Mouse (Mus musculus): ENCODE results near the gene Gnaz. TPM values are rescaled to one million over a fixed set of nuclear protein-coding genes. Genes with fewer than 3 reads are reported as not detected.

The Gnaz gene
- polyA plus RNA-seq, 1 experiment from 2014 or later: 60.6 TPM

DNA sequence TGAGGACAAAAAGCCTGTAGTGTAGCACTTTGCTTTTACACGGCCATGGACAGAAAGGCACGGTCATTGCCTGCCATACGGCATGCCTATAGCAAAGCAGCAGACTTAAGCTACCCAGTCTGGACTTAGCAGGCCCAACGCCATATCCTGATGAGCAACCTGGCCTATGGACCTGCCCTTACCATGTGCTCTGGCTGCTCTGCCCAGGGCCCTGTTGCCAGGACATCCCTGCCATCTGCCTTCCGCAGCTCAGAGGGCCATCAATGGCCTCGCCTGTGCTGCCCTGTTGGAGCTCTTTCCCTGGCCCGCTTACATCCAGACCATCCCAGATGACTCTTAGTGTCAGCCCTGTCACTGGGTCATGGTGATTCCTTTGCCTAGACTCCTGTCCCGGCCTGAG lies 34.4 kb downstream of the Gnaz start:
- Histone ChIP-seq H3K4me1 (ENCODE audit: control insufficient read depth, insufficient read depth, low read length) (peaks cover 15% of the 10 kb centered on the region), H3K27ac (replicated peaks; ENCODE audit: low read depth, low read length) (no peak overlapping the region), H3K9ac (replicated peaks; ENCODE audit: low read length) (no peak overlapping the region), H3K4me3 (replicated peaks; ENCODE audit: low read depth, low read length) (no peak overlapping the region), H3K9me3 (ENCODE audit: control insufficient read depth, low read length) (no peaks in the 10 kb centered on the region), H3K36me3 (ENCODE audit: control insufficient read depth, insufficient read depth, low read length) (no peaks in the 10 kb centered on the region), H3K4me2 (ENCODE audit: low read length) (no peak overlapping the region), H3K27me3 (ENCODE audit: control insufficient read depth, insufficient read depth, low read length) (no peaks in the 10 kb centered on the region)
- DNase-seq: no peak
- 88% methylated on average over 8 of the region's 8 CpGs for WGBS
- ATAC-seq (ENCODE audit: low FRiP score, low TSS enrichment): no peak

DNA sequence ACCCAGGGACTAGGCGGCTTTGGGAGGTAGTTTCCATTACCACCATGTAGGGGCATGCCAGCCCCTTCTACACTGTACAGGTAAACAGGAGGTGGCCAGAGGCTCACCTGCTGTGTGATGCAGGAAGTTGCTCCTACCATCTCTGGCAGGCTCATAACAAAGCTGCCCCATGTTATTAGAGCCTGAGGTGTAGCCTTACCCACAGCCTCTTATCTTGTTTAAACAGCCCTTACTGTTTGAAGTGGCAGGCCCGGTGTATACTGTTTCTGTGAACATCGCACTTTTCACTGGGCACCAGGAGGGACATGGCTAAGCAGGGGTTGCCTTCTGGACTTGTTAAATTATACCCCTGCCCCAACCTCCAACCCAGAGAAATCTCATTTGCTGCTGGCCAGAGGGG lies 37.1 kb downstream of the Gnaz start:
- Histone ChIP-seq H3K9ac (replicated peaks; ENCODE audit: low read length) (no peak overlapping the region), H3K9me3 (ENCODE audit: control insufficient read depth, low read length) (no peaks in the 10 kb centered on the region), H3K27me3 (ENCODE audit: control insufficient read depth, insufficient read depth, low read length) (no peaks in the 10 kb centered on the region), H3K4me2 (ENCODE audit: low read length) (no peak overlapping the region), H3K27ac (replicated peaks; ENCODE audit: low read depth, low read length) (no peak overlapping the region), H3K4me3 (replicated peaks; ENCODE audit: low read depth, low read length) (no peak overlapping the region), H3K4me1 (ENCODE audit: control insufficient read depth, insufficient read depth, low read length) (peaks cover 23% of the 10 kb centered on the region), H3K36me3 (ENCODE audit: control insufficient read depth, insufficient read depth, low read length) (no peaks in the 10 kb centered on the region)
- WGBS: 88% methylated on average over 3 of the region's 3 CpGs
- ATAC-seq (ENCODE audit: low FRiP score, low TSS enrichment): no peak
- DNase-seq: no peak

DNA sequence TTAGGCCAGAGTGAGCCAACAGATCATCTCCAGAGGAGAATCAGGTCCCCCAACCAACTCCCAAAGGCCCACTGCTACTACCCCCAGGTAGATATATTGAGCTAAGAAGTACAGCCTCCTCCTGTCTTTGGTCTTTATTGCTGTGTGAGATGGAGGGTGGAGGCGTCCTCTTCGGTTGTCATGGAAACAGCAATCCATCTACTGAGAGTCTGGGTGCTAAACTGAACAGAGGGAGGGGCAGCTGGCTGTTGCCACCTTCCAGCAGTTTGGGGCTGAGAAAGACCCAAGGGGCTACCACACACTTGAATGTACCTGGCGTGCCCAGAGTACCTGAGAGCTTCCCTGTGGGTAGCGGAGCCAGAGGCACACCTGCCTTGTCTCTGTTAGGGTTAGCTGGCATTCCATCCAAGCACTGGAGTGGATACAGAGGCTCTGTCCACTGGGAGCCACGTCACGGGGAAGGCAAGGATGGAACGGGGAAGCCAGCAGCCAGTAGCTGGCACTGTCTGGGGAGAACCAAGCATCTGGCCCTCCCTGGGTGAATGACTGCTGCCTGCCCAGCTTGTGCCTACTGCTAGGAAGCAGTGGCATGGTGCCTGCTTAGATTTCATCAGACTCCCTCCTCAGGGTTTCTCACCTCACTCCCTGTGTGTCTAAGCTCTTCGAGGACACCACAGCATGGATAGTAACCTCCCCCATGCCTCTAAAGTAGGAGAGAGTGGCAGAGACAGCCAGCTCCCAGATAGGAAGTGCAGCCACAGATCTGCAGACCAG lies 40.1 kb downstream of the Gnaz start:
- Histone ChIP-seq H3K4me3 (replicated peaks; ENCODE audit: low read depth, low read length) (no peak overlapping the region), H3K4me2 (ENCODE audit: low read length) (no peak overlapping the region), H3K27me3 (ENCODE audit: control insufficient read depth, insufficient read depth, low read length) (no peaks in the 10 kb centered on the region), H3K4me1 (ENCODE audit: control insufficient read depth, insufficient read depth, low read length) (peaks cover 22% of the 10 kb centered on the region), H3K36me3 (ENCODE audit: control insufficient read depth, insufficient read depth, low read length) (no peaks in the 10 kb centered on the region), H3K9me3 (ENCODE audit: control insufficient read depth, low read length) (no peaks in the 10 kb centered on the region), H3K9ac (replicated peaks; ENCODE audit: low read length) (no peak overlapping the region), H3K27ac (replicated peaks; ENCODE audit: low read depth, low read length) (no peak overlapping the region)
- WGBS: 42% methylated on average over 8 of the region's 8 CpGs
- ATAC-seq (ENCODE audit: low FRiP score, low TSS enrichment): no peak
- peak; percentile 58 for DNase-seq

DNA sequence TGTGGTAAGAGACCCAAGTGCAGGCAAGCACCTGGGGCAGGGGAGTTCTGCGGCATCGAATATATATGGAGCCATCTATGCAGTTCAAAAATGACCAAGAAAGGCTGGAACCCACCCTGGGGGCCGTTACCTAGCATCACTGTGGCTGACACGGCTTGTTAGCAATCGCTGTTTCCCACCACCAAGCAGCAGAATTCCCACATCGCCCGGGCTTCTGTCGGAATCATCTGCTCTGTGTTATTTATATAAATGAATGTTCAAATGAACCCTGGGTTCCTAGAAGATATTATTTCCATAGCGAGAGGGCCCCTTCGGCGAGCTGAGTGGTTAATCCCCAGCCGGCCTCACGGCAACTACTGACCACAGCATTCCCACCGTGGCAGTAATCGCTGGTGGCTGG lies 43.7 kb downstream of the Gnaz start:
- H3K27ac ChIP-seq (replicated peaks; ENCODE audit: low read depth, low read length): no peak overlapping the region; the same call in 1 of the 2 replicates

DNA sequence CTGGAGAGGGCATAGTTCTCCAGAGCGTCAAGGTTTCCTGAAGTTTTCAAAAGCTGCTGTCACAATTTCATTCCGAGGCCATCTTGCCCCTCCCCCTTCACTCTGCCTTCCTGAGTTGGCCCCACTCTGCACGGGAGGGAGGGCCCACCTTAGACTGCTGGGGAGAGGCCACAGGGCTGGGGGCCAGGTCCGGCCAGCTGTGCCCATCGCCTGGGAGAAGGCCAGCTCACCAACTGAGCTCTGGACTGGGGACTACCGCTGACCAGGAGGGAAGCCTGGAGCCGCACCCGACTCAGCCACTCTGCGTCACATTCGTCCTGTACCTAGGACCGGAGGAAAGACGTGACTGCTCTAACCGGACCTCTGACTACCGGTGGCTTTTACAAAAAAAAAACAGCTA lies 48.5 kb downstream of the Gnaz start:
- no peak overlapping the region for H3K4me2 ChIP-seq (ENCODE audit: low read length)
- no peak overlapping the region for H3K27ac ChIP-seq (replicated peaks; ENCODE audit: low read depth, low read length)
- H3K27me3 ChIP-seq (ENCODE audit: control insufficient read depth, insufficient read depth, low read length): no peaks in the 10 kb centered on the region
- H3K4me1 ChIP-seq (ENCODE audit: control insufficient read depth, insufficient read depth, low read length): 0 out of 2 replicates have a peak, but pooled peaks cover 5% of the 10 kb centered on the region
- WGBS: 72% methylated on average over 14 of the region's 14 CpGs
- H3K4me3 ChIP-seq (replicated peaks; ENCODE audit: low read depth, low read length): no peak overlapping the region
- H3K36me3 ChIP-seq (ENCODE audit: control insufficient read depth, insufficient read depth, low read length): peaks cover 14% of the 10 kb centered on the region; the same call in 1 of the 2 replicates
- no peak for ATAC-seq (ENCODE audit: low FRiP score, low TSS enrichment)
- no peak for DNase-seq
- no peaks in the 10 kb centered on the region for H3K9me3 ChIP-seq (ENCODE audit: control insufficient read depth, low read length)
- no peak overlapping the region for H3K9ac ChIP-seq (replicated peaks; ENCODE audit: low read length)

More for the DNA sequence above, 43.7 kb downstream of the Gnaz start:
- Histone ChIP-seq H3K36me3 (ENCODE audit: control insufficient read depth, insufficient read depth, low read length) (peaks cover 11% of the 10 kb centered on the region; the same call in 1 of the 2 replicates), H3K4me1 (ENCODE audit: control insufficient read depth, insufficient read depth, low read length) (peaks cover 22% of the 10 kb centered on the region), H3K9me3 (ENCODE audit: control insufficient read depth, low read length) (no peaks in the 10 kb centered on the region), H3K27me3 (ENCODE audit: control insufficient read depth, insufficient read depth, low read length) (no peaks in the 10 kb centered on the region), H3K4me2 (ENCODE audit: low read length) (no peak overlapping the region), H3K9ac (replicated peaks; ENCODE audit: low read length) (no peak overlapping the region), H3K4me3 (replicated peaks; ENCODE audit: low read depth, low read length) (no peak overlapping the region)
- ATAC-seq (ENCODE audit: low FRiP score, low TSS enrichment): no peak; the same call in 1 of the 2 replicates
- WGBS: 80% methylated on average over 15 of the region's 15 CpGs
- no peak for DNase-seq

DNA sequence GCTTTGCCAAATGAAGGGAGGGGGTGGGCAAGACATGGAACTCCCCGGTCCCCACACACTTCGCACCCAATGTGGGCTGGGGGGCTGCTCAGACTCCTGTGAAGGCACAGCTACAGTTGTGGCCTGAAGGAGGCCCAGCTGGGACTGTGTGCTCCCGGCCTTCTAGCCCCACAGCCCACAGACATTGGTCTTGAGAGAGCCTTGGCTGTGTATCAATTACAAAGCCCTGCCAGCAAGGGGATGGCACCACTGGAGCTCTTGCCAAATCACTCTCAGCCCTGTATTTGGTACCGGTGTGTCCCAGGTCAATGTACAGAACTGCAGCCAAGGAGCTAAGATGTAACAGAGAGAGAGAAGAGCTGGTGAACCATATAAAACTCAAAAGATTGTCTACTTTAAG lies 49.5 kb downstream of the Gnaz start:
- H3K4me2 ChIP-seq (ENCODE audit: low read length): no peak overlapping the region

DNA sequence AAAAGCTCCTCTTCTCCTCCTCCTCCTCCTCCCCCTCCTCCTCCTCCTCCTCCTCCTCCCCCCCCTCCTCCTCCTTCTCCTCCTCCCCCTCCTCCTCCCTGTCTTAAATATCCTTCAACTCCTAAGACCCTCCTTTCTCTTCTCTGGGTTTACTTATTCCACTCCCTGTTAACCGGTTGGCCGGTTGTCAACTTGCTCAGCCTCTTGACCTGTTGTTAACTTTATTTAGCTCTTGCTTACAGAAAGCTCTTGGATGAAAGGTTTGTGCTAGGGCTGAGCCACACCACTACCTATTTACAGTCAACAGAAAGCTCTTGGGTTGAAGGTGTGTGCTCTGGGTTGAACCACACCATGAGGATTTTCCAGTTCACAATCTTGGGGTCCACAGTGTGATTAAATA lies 53.3 kb downstream of the Gnaz start:
- 33% methylated on average over 2 of the region's 2 CpGs for WGBS
- Histone ChIP-seq H3K9ac (replicated peaks; ENCODE audit: low read length) (no peak overlapping the region), H3K27ac (replicated peaks; ENCODE audit: low read depth, low read length) (no peak overlapping the region), H3K4me1 (ENCODE audit: control insufficient read depth, insufficient read depth, low read length) (no peaks in the 10 kb centered on the region), H3K9me3 (ENCODE audit: control insufficient read depth, low read length) (no peaks in the 10 kb centered on the region), H3K4me2 (ENCODE audit: low read length) (no peak overlapping the region), H3K4me3 (replicated peaks; ENCODE audit: low read depth, low read length) (no peak overlapping the region), H3K36me3 (ENCODE audit: control insufficient read depth, insufficient read depth, low read length) (peaks cover 7% of the 10 kb centered on the region; the same call in 1 of the 2 replicates), H3K27me3 (ENCODE audit: control insufficient read depth, insufficient read depth, low read length) (no peaks in the 10 kb centered on the region)
- no peak for DNase-seq
- ATAC-seq (ENCODE audit: low FRiP score, low TSS enrichment): no peak

More for the DNA sequence above, 49.5 kb downstream of the Gnaz start:
- Histone ChIP-seq H3K27ac (replicated peaks; ENCODE audit: low read depth, low read length) (0 out of 2 replicates have a peak overlapping the region, but pooled peaks have one; percentile 49), H3K9ac (replicated peaks; ENCODE audit: low read length) (no peak overlapping the region), H3K9me3 (ENCODE audit: control insufficient read depth, low read length) (no peaks in the 10 kb centered on the region), H3K4me3 (replicated peaks; ENCODE audit: low read depth, low read length) (no peak overlapping the region), H3K36me3 (ENCODE audit: control insufficient read depth, insufficient read depth, low read length) (peaks cover 14% of the 10 kb centered on the region; the same call in 1 of the 2 replicates), H3K4me1 (ENCODE audit: control insufficient read depth, insufficient read depth, low read length) (no peaks in the 10 kb centered on the region), H3K27me3 (ENCODE audit: control insufficient read depth, insufficient read depth, low read length) (no peaks in the 10 kb centered on the region)
- DNase-seq (no peak), ATAC-seq (ENCODE audit: low FRiP score, low TSS enrichment) (no peak)
- WGBS: 81% methylated on average over 4 of the region's 4 CpGs

DNA sequence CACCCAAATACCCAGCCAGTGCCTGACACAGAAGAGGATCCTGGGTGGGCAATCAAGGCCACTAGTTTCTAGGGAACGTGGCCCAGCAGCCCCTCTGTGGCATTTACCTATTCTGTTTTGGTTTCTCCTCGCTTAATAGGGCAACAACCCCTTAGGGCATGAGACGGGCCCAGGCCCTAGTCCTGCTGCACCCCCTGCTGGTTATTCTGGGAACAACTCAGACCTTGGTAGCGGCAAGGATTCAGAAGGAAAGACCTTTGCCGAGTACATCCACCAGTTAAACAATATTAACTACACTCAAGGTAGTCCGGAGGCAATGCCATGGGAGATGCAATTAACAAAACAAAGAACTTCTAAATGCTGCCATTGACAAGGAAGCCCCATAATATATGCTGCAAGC lies 54.2 kb downstream of the Gnaz start:
- DNase-seq (peak; percentile 88), ATAC-seq (ENCODE audit: low FRiP score, low TSS enrichment) (no peak)
- no peaks in the 10 kb centered on the region for H3K27me3 ChIP-seq (ENCODE audit: control insufficient read depth, insufficient read depth, low read length)
- 0 out of 2 replicates have a peak, but pooled peaks cover 3% of the 10 kb centered on the region for H3K36me3 ChIP-seq (ENCODE audit: control insufficient read depth, insufficient read depth, low read length)
- no peaks in the 10 kb centered on the region for H3K9me3 ChIP-seq (ENCODE audit: control insufficient read depth, low read length)
- H3K4me2 ChIP-seq (ENCODE audit: low read length): no peak overlapping the region
- no peak overlapping the region for H3K9ac ChIP-seq (replicated peaks; ENCODE audit: low read length)
- H3K27ac ChIP-seq (replicated peaks; ENCODE audit: low read depth, low read length): no peak overlapping the region
- no peaks in the 10 kb centered on the region for H3K4me1 ChIP-seq (ENCODE audit: control insufficient read depth, insufficient read depth, low read length)
- no peak overlapping the region for H3K4me3 ChIP-seq (replicated peaks; ENCODE audit: low read depth, low read length)
- WGBS: 14% methylated on average over 6 of the region's 6 CpGs

DNA sequence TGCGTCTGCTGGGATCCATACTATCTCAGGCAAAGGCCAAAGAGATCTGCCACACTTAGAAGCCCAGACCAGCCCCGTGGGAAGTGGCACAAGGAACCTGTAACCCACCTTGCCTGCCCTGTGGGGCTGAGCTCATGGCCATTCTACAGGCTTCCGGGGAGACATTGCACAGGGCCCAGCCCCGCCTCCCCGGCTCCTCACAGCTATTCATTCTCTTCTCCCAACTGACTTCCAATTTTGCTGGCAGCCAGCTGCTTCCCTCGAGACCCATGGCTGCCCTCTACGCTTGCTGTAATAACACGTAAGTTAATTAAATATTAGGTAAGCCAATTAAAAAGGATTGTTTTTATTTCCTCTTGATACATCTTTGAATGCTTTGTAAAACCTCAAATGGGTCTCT lies 59.5 kb downstream of the Gnaz start:
- H3K9ac ChIP-seq (replicated peaks; ENCODE audit: low read length): no peak overlapping the region
- no peaks in the 10 kb centered on the region for H3K27me3 ChIP-seq (ENCODE audit: control insufficient read depth, insufficient read depth, low read length)
- 46% methylated on average over 8 of the region's 8 CpGs for whole genome bisulfite sequencing
- no peaks in the 10 kb centered on the region for H3K9me3 ChIP-seq (ENCODE audit: control insufficient read depth, low read length)
- no peaks in the 10 kb centered on the region for H3K36me3 ChIP-seq (ENCODE audit: control insufficient read depth, insufficient read depth, low read length)
- no peak overlapping the region for H3K27ac ChIP-seq (replicated peaks; ENCODE audit: low read depth, low read length)
- H3K4me1 ChIP-seq (ENCODE audit: control insufficient read depth, insufficient read depth, low read length): no peaks in the 10 kb centered on the region
- no peak overlapping the region for H3K4me3 ChIP-seq (replicated peaks; ENCODE audit: low read depth, low read length)
- DNase-seq (no peak), ATAC-seq (ENCODE audit: low FRiP score, low TSS enrichment) (no peak)
- H3K4me2 ChIP-seq (ENCODE audit: low read length): no peak overlapping the region

Data from midbrain, embryonic 14.5 days (tissue).